Mouse (Mus musculus): Measurements from ENCODE around the gene Carns1.

GRCm38 (mm10) chr19:4131768-4132167 lies 43.5 kb downstream of the Carns1 start:
- TF ChIP-seq POLR2AphosphoS2 (IDR thresholded peaks at IDR 0.05; ENCODE audit: low read depth, low read length) (no peak), POLR2A (IDR thresholded peaks at IDR 0.05; ENCODE audit: low read depth, low read length) (no peak)
